ENCODE assay signal across 8 mouse cellular contexts in the genomic region with DNA sequence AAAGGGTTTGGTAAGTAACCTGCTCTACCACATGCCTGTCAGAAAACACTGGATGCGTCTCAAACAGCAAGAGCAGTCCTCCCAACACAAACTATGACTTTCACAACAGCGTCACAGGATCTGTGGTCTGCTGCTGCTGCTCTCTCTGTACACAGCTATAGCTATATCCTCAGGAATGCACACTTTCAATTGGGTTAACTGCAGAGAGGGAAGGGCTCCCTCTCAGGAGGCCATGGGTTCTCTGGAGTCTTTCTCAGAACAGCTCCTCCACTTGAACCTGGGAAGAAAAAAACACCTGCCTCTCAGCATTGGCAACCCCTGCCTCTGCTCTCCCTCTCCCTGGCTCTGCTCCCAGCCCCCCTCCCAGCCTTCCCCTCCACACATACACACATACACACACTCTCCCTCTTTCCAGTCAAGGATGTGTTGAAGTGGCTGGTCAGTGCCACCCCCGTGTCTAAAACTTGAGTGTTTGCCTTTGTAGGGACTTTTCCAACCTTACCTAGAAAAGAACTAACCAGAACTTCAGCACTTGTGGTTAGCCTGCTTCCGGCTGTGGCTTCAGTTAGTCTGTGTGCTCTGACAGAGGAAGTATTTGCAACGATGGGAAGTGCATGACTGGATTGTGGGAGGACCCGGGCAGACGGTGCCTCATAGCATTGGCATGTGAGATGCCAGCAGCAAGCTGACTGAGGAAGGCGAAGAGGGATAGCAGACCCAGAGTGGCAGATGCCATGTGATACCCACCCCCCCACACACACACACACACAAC.
DNase-seq lines count a peak whose midpoint lies in the region; ATAC-seq and TF ChIP-seq lines count a peak whose summit lies in the region.

No protein-coding gene starts in this region.

- peak overlapping the region; percentile 13; the same call in 1 of the 2 replicates for H3K9ac ChIP-seq in heart, embryonic 13.5 days
- H3K9ac ChIP-seq in lung, postnatal 0 days (replicated peaks; ENCODE audit: low read depth): no peak overlapping the region
- H3K9ac ChIP-seq in midbrain, postnatal 0 days (replicated peaks; ENCODE audit: low read length, poor library complexity, severe bottlenecking): no peak overlapping the region

- H3K4me3 ChIP-seq in heart, embryonic 13.5 days: no peak overlapping the region
- no peak overlapping the region for H3K4me3 ChIP-seq in lung, postnatal 0 days (ENCODE audit: low read depth, low read length)
- no peak overlapping the region for H3K4me3 ChIP-seq in midbrain, postnatal 0 days (ENCODE audit: low read depth, low read length)

- ATAC-seq in heart, embryonic 13.5 days (ENCODE audit: extremely low read depth, insufficient number of reproducible peaks, low FRiP score, low TSS enrichment): 0 out of 2 replicates have a peak, but pooled peaks have one; percentile 32
- ATAC-seq in lung, postnatal 0 days: peak; percentile 91
- ATAC-seq in midbrain, postnatal 0 days (ENCODE audit: low FRiP score): no peak

- H3K27ac ChIP-seq in heart, embryonic 13.5 days (replicated peaks): peak overlapping the region; percentile 91
- H3K27ac ChIP-seq in lung, postnatal 0 days (ENCODE audit: low read length): peak overlapping the region; percentile 81
- no peak overlapping the region for H3K27ac ChIP-seq in midbrain, postnatal 0 days (ENCODE audit: low read depth, low read length)

- peak; percentile 16 for DNase-seq in urinary bladder, postnatal 25 days (ENCODE audit: low spot score)
- DNase-seq in urinary bladder, adult 18-20 months (ENCODE audit: low spot score in 2 of 2): no peak
- DNase-seq in lung, postnatal 0 days (ENCODE audit: low spot score): peak; percentile 94
- peak; percentile 54 to 63 for DNase-seq in thymus, postnatal 10 days (ENCODE audit: low spot score in 2 of 2)
- no peak for DNase-seq in frontal cortex, postnatal 10 days (ENCODE audit: low spot score in 2 of 2)
- DNase-seq in midbrain, postnatal 0 days (ENCODE audit: low spot score): no peak
- DNase-seq in ovary, postnatal 36 days (ENCODE audit: low spot score): no peak

- WGBS in heart, embryonic 13.5 days: 30% methylated on average over 8 of the region's 8 CpGs
- WGBS in lung, postnatal 0 days: 40% methylated on average over 8 of the region's 8 CpGs
- WGBS in midbrain, postnatal 0 days: 87% methylated on average over 8 of the region's 8 CpGs

- peak; percentile 96 for TF ChIP-seq EP300 in lung, postnatal 0 days (IDR thresholded peaks at IDR 0.05)

- no peaks in the 10 kb centered on the region for H3K9me3 ChIP-seq in heart, embryonic 13.5 days
- H3K9me3 ChIP-seq in lung, postnatal 0 days (ENCODE audit: low read length): no peaks in the 10 kb centered on the region
- H3K9me3 ChIP-seq in midbrain, postnatal 0 days (ENCODE audit: low read length): no peaks in the 10 kb centered on the region

- H3K4me1 ChIP-seq in heart, embryonic 13.5 days: peaks cover 67% of the 10 kb centered on the region
- H3K4me1 ChIP-seq in lung, postnatal 0 days (ENCODE audit: insufficient read depth, low read depth, low read length): peaks cover 4% of the 10 kb centered on the region; the same call in 1 of the 2 replicates
- H3K4me1 ChIP-seq in midbrain, postnatal 0 days (ENCODE audit: insufficient read depth, low read length): 0 out of 2 replicates have a peak, but pooled peaks cover under 1% of the 10 kb centered on the region

- H3K36me3 ChIP-seq in heart, embryonic 13.5 days: peaks cover 20% of the 10 kb centered on the region
- no peaks in the 10 kb centered on the region for H3K36me3 ChIP-seq in lung, postnatal 0 days (ENCODE audit: insufficient read depth, low read length)
- H3K36me3 ChIP-seq in midbrain, postnatal 0 days (ENCODE audit: insufficient read depth, low read length): no peaks in the 10 kb centered on the region

- TF ChIP-seq CTCF in lung, postnatal 0 days (IDR thresholded peaks at IDR 0.05): no peak
- no peak for TF ChIP-seq CTCF in midbrain, postnatal 0 days (IDR thresholded peaks at IDR 0.05)

- H3K4me2 ChIP-seq in heart, embryonic 13.5 days: peak overlapping the region; percentile 52
- no peak overlapping the region for H3K4me2 ChIP-seq in lung, postnatal 0 days (replicated peaks; ENCODE audit: low read depth, low read length)
- H3K4me2 ChIP-seq in midbrain, postnatal 0 days (ENCODE audit: low read depth, low read length, poor library complexity, severe bottlenecking): no peak overlapping the region

- H3K27me3 ChIP-seq in heart, embryonic 13.5 days (replicated peaks): no peaks in the 10 kb centered on the region
- H3K27me3 ChIP-seq in lung, postnatal 0 days (replicated peaks; ENCODE audit: insufficient read depth, low read length): no peaks in the 10 kb centered on the region
- no peaks in the 10 kb centered on the region for H3K27me3 ChIP-seq in midbrain, postnatal 0 days (ENCODE audit: insufficient read depth, low read length)

Comparison
In these comparisons a context has a peak if more than half of its experiments do, and no peak if none do; other contexts are left out.
1. DNase-seq: peak in urinary bladder, postnatal 25 days (single experiment), lung, postnatal 0 days (single experiment) and thymus, postnatal 10 days (2 of 2); none in urinary bladder, adult 18-20 months (0 of 2), frontal cortex, postnatal 10 days (0 of 2), midbrain, postnatal 0 days (single experiment) and ovary, postnatal 36 days (single experiment).